Mouse (Mus musculus) forebrain, embryonic 16.5 days (tissue): ENCODE measurements at regions not wholly inside any gene's neighbourhood (a gene's known extent, or its start where the extent isn't known, plus 50 kb on each side); places are given as distances from the start of the nearest gene placed in this dataset.

Source experiments
- ATAC-seq: fragments of 200-750 bp; cut with Nextera tagmentation; 2 replicates; pipeline ENCODE4 v1.8.0; 2017; ENCODE audit warnings: mild to moderate bottlenecking, moderate library complexity
- H3K27ac ChIP-seq: fragments of 300-500 bp; sonication (generic); 2 replicates; pipeline ENCODE4 v1.5.1; 2014; ENCODE audit warnings: low read length, control low read depth
- H3K27me3 ChIP-seq: fragments of 300-500 bp; sonication (generic); replicated peaks from 2 replicates; pipeline ENCODE4 v1.6.1; 2014; ENCODE audit warnings: low read length; ENCODE audit not compliant: control insufficient read depth, insufficient read depth
- H3K36me3 ChIP-seq: fragments of 300-500 bp; sonication (generic); 2 replicates; pipeline ENCODE4 v1.6.1; 2014; ENCODE audit not compliant: control insufficient read depth, insufficient read depth
- H3K4me1 ChIP-seq: fragments of 300-500 bp; sonication (generic); replicated peaks from 2 replicates; pipeline ENCODE4 v1.6.1; 2014; ENCODE audit warnings: low read length; ENCODE audit not compliant: control insufficient read depth, insufficient read depth
- H3K4me2 ChIP-seq: fragments of 300-500 bp; sonication (generic); 2 replicates; pipeline ENCODE4 v1.6.1; 2014; ENCODE audit warnings: mild to moderate bottlenecking, low read length, control low read depth
- H3K4me3 ChIP-seq: fragments of 300-500 bp; sonication (generic); replicated peaks from 2 replicates; pipeline ENCODE4 v1.5.1; 2014; ENCODE audit warnings: mild to moderate bottlenecking, low read length, control low read depth
- H3K9ac ChIP-seq: fragments of 300-500 bp; sonication (generic); replicated peaks from 2 replicates; pipeline ENCODE4 v1.6.1; 2014; ENCODE audit warnings: low read depth, low read length, control low read depth
- H3K9me3 ChIP-seq: fragments of 300-500 bp; sonication (generic); 2 replicates; pipeline ENCODE4 v1.6.1; 2016; ENCODE audit warnings: low read length; ENCODE audit not compliant: control insufficient read depth
- WGBS: fragments of 180-500 bp; shearing (Covaris S2); extraction: QIAGEN DNeasy Blood & Tissue Kit; methylation state at CpG from one replicate; pipeline ENCODE4 v1.1.7; 2014; 5-methylcytosine and 5-hydroxymethylcytosine counted together

DNA sequence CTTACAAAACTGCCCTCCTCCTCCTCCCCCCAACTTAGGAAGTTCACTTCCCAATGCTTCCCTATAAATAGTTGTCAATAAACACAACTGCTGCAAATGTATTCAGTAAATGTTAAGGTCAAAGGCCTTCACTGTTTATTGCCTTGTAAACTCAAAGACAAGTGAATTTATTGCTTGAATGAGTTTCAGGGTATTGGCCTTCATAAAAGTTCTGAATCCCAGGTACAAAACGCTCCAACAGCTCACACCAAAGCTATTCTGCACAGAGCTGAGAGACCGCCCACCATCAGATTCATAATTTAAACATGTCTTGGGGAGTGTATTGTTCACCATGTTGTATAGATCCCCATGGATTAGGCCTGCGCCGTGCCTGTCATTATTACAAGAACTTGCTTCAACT, 53.9 kb upstream of the Cdkn3 start:
- Histone ChIP-seq H3K4me3 (no peak overlapping the region), H3K27ac (no peak overlapping the region), H3K9me3 (no peaks in the 10 kb centered on the region), H3K36me3 (no peaks in the 10 kb centered on the region), H3K27me3 (no peaks in the 10 kb centered on the region), H3K4me2 (no peak overlapping the region), H3K9ac (no peak overlapping the region), H3K4me1 (no peaks in the 10 kb centered on the region)
- WGBS: 44% methylated on average over 4 of the region's 4 CpGs
- no peak for ATAC-seq

DNA sequence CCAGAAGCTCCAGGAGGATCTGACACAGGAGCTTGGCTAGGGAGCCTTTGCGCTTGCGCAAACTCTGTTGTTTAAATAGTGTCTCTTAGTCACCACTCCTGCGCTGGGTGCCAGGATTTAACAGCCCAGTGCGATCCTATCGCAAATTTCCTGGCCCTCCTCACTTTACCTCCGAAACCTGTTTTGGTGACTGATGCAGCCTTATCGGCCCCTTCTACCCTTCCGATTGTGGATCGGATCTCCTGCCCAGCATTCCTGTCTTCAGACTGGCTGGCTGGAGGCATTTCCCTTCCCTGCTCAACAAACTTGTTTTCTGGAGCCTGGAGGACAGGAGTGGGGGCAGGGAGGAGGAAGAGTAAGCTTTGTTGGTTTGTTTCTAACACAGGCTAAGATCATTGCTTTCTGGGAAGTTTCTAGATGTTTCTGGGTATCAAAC, 56.0 kb upstream of the Cdkn3 start:
- ATAC-seq: no peak
- H3K9ac ChIP-seq: no peak overlapping the region

DNA sequence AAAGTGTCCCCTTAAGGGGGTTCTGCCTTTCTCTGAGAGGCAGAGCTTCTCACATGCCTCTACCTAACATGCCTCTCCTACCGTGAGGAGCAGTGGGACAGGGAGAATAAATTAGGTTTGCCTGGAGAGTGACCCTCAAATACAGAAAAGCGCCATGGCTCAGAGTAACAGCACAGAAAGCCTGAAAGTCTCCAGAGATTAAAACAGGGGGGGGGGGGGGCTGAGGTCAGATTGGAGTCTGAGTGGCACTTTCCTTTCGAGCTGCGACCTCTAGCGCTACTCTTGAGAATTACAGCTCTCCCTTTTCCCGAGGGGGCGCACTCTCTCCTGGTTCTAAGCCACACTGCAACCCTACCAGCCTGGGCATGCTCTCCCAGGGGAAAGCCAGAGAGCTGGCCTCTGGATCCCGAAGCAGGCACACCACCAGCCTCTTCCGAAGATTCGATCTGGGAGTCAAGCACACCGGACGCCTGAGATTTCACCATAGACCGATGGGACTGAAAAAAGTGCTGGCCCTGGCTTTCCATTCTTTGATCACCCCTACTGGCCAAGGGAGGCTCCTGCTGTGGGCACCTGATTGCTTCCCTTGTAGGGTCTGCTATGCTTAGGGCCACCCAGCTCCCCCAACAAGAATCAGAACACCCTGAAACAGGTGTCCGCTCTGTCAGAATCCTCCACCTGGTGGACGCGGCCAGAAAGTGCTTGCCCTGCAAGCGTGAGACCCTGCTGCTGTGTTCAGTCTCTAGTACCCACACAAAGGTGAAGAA, 57.5 kb upstream of the Cdkn3 start:
- Histone ChIP-seq H3K4me2 (no peak overlapping the region), H3K4me3 (no peak overlapping the region), H3K27ac (no peak overlapping the region), H3K36me3 (no peaks in the 10 kb centered on the region), H3K9me3 (no peaks in the 10 kb centered on the region), H3K9ac (no peak overlapping the region), H3K4me1 (no peaks in the 10 kb centered on the region), H3K27me3 (no peaks in the 10 kb centered on the region)
- no peak; the same call in 1 of the 2 replicates for ATAC-seq
- WGBS: 29% methylated on average over 17 of the region's 17 CpGs

More for the DNA sequence above, 56.0 kb upstream of the Cdkn3 start:
- no peaks in the 10 kb centered on the region for H3K4me1 ChIP-seq
- no peak overlapping the region for H3K27ac ChIP-seq
- H3K27me3 ChIP-seq: no peaks in the 10 kb centered on the region
- H3K4me3 ChIP-seq: no peak overlapping the region
- 81% methylated on average over 9 of the region's 9 CpGs for WGBS
- no peaks in the 10 kb centered on the region for H3K9me3 ChIP-seq
- no peak overlapping the region for H3K4me2 ChIP-seq
- H3K36me3 ChIP-seq: no peaks in the 10 kb centered on the region

DNA sequence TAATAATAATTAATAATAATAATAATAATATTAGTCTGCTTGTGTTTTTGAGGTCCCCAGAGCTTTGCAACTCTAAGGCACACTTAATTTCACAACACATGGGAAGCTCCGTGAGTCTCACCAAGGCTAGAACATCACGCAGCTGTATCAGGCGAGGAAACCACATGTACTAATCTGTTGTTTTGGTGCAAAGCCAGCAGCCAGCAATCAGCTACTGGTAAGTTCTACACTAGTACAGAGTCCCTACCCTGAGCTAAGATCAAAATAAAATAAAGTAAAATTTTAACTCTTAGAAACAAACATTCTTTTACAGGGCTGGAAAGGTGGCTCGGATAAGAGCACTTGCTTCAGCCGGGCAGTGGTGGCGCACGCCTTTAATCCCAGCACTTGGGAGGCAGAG, 67.8 kb upstream of the Cdkn3 start:
- Histone ChIP-seq H3K27me3 (no peaks in the 10 kb centered on the region), H3K4me3 (no peak overlapping the region), H3K27ac (no peak overlapping the region), H3K4me2 (no peak overlapping the region), H3K4me1 (peaks cover 2% of the 10 kb centered on the region; the same call in 1 of the 2 replicates), H3K9me3 (no peaks in the 10 kb centered on the region), H3K9ac (no peak overlapping the region), H3K36me3 (no peaks in the 10 kb centered on the region)
- 96% methylated on average over 7 of the region's 7 CpGs for WGBS
- ATAC-seq: no peak

DNA sequence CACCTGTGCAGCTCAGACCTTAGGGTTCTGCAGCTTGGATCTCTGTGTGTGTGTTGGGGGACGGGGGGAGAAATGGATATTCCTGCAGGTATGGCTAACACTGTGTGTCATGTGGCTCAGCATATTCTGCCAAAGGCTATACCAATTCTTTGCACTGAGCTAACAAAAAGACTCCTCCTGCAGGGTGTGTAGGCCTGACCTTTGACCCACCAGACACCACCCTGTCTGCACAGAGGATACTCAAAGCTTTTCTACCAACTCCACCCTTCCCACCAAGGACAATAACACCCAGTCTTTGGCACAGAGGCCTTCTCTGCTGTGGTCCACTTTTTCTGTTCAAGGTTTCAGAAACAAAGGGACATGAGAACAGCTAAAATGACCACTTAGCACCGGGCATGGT, 68.3 kb upstream of the Cdkn3 start:
- Histone ChIP-seq H3K4me2 (no peak overlapping the region), H3K9me3 (no peaks in the 10 kb centered on the region), H3K4me3 (no peak overlapping the region), H3K36me3 (no peaks in the 10 kb centered on the region), H3K27ac (no peak overlapping the region), H3K4me1 (peaks cover 2% of the 10 kb centered on the region; the same call in 1 of the 2 replicates), H3K9ac (no peak overlapping the region), H3K27me3 (no peaks in the 10 kb centered on the region)
- no peak for ATAC-seq
- 76% methylated on average over 2 of the region's 2 CpGs for WGBS

DNA sequence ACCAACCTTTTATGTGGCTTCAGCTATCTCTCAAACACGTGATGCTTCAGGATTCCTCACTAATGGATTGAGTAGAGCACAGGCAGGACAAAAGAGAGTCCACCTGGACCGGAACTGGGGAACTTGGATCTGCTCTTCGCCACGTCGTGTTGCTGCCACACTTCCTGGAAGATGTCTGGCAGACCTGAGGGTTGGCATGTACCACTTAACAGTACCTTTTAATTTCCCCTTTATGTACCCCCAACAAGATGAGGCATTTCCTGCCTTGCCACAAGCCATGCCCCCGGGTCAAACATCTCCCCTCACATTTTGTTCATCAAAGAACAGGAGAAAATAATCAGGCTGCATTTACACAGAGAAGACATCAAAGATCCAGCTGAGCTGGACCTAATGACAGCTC, 77.6 kb upstream of the Cdkn3 start:
- Histone ChIP-seq H3K9me3 (no peaks in the 10 kb centered on the region), H3K4me3 (no peak overlapping the region), H3K27me3 (no peaks in the 10 kb centered on the region), H3K27ac (no peak overlapping the region), H3K9ac (no peak overlapping the region), H3K36me3 (no peaks in the 10 kb centered on the region), H3K4me2 (no peak overlapping the region), H3K4me1 (no peaks in the 10 kb centered on the region)
- no peak for ATAC-seq
- 82% methylated on average over 6 of the region's 6 CpGs for WGBS

DNA sequence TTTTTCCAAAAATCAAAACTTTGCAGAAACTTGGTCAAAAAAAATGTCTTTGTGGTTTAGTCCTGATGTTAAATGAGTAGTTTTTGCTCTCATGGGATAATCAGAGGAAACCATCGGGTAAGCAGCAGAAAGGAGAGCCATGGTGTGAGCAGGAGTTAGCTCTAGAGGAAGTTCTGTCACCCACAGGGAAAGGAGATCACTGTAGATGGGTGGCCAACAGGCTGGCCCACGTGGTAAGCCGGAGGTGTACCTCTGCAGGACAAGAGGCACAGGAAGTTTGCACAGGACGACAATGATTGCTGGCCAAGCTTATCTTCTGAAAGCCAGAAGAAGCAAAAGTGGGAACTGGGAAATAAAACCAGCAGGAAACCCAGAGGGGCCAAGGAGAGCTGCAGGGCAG, 81.4 kb upstream of the Cdkn3 start:
- no peaks in the 10 kb centered on the region for H3K27me3 ChIP-seq
- no peak overlapping the region for H3K4me2 ChIP-seq
- H3K9me3 ChIP-seq: no peaks in the 10 kb centered on the region
- no peak for ATAC-seq
- no peaks in the 10 kb centered on the region for H3K36me3 ChIP-seq
- H3K4me3 ChIP-seq: no peak overlapping the region
- WGBS: 83% methylated on average over 4 of the region's 4 CpGs
- no peak overlapping the region for H3K9ac ChIP-seq
- H3K4me1 ChIP-seq: no peaks in the 10 kb centered on the region
- no peak overlapping the region for H3K27ac ChIP-seq

DNA sequence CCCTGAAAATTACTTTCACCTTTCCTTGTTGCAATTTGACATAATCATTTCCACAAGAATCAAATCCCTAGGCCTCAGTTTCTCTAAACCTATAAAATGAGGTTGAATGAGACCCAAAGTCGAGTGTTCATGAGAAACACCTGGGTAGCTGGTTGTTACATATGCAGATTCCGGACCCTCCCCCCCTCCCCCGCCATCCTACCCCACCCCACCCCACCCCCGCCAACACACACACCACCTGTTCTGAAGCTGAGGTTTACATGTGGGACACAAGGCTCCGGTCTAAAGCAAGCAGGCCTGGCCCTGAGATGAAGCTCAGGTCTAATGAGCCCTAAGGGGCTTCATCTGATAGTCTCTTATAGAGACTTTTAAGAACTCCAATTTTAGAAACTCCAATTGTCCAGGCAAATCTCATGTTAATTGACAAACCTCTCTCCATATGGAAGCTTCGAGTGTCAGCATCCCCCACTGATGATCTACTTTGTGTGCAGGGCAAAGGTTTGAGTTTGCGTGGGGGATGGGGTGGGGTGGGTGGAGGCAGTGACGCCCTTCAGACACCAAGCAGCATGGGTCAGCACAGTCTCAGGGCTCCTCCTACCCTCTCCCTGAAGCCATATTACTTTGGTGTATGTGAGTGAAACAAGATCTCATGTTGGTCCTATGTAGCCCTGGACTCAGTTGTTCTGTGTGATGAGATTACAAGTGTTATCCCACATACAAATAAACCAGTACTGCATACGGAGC, 88.7 kb upstream of the Cdkn3 start:
- WGBS: 88% methylated on average over 9 of the region's 9 CpGs
- Histone ChIP-seq H3K9me3 (no peaks in the 10 kb centered on the region; the same call in 1 of the 2 replicates), H3K27me3 (no peaks in the 10 kb centered on the region), H3K9ac (no peak overlapping the region), H3K4me2 (no peak overlapping the region), H3K4me1 (no peaks in the 10 kb centered on the region), H3K36me3 (no peaks in the 10 kb centered on the region), H3K4me3 (no peak overlapping the region), H3K27ac (no peak overlapping the region)
- no peak for ATAC-seq

DNA sequence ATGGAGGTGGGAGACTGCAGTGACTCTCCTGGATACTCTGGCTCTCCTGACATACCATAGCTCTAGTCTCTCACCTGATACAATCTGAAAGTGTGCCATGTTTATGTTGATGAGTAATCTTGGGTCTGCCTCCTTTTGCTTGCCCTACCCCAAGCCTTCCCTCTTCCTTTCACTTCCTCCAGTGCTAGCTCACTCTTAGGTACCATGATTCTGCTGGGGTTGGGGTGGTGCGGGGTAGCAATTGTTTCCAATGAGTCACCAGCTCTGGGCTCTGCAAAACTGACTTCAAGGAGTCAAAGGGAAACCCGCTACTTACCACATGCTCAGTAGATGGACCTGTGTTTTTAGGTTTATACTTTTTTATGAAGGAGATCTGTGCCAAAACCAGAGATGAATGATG, 89.3 kb upstream of the Cdkn3 start:
- no peaks in the 10 kb centered on the region for H3K36me3 ChIP-seq
- 100% methylated on average over 2 of the region's 2 CpGs for WGBS
- H3K4me2 ChIP-seq: no peak overlapping the region
- H3K9me3 ChIP-seq: no peaks in the 10 kb centered on the region; the same call in 1 of the 2 replicates
- no peaks in the 10 kb centered on the region for H3K4me1 ChIP-seq
- no peak overlapping the region for H3K4me3 ChIP-seq
- H3K27ac ChIP-seq: no peak overlapping the region
- ATAC-seq: no peak
- no peak overlapping the region for H3K9ac ChIP-seq
- H3K27me3 ChIP-seq: no peaks in the 10 kb centered on the region
